Mouse (Mus musculus): ENCODE data around the gene Gm17334. TPM values are rescaled to one million over a fixed set of nuclear protein-coding genes. Genes with fewer than 3 reads are reported as not detected.

The Gm17334 gene
- polyA plus RNA-seq, 1 experiment from 2014 or later, result not detected

- peak within 1 kb of the TSS; percentile 72 for H3K4me3 ChIP-seq (ENCODE audit: low read depth, low read length)
- H3K36me3 ChIP-seq (ENCODE audit: control insufficient read depth, insufficient read depth, low read length), result no peaks in the 10 kb centered on the region
- DNase-seq (ENCODE audit: low spot score, missing footprints) (peak; percentile 98), ATAC-seq (ENCODE audit: low FRiP score) (peak; percentile 91)
- under 1% methylated on average over 40 of the region's 40 CpGs for WGBS
- no peaks in the 10 kb centered on the region for H3K9me3 ChIP-seq (ENCODE audit: control insufficient read depth, low read length)
- peak within 1 kb of the TSS; percentile 70 for H3K9ac ChIP-seq (ENCODE audit: low read length)
- peaks cover 12% of the 10 kb centered on the region for H3K27me3 ChIP-seq (ENCODE audit: control insufficient read depth, insufficient read depth, low read length)
- peak within 1 kb of the TSS; percentile 98 for H3K4me2 ChIP-seq
- H3K27ac ChIP-seq (ENCODE audit: low read depth, low read length), result no peak within 1 kb of the TSS
- H3K4me1 ChIP-seq (ENCODE audit: control insufficient read depth, insufficient read depth, low read length), result peaks cover 4% of the 10 kb centered on the region
Measured at GRCm38 (mm10) chr11:53769760-53770124, 3.2 kb downstream of the Gm17334 start, which contains the start of gene Irf1. Irf1 (plus strand) TSS chr11:53770014.

- Histone ChIP-seq H3K4me1 (ENCODE audit: control insufficient read depth, insufficient read depth, low read length) (peaks cover 4% of the 10 kb centered on the region), H3K36me3 (ENCODE audit: control insufficient read depth, insufficient read depth, low read length) (no peaks in the 10 kb centered on the region), H3K4me2 (peak overlapping the region; percentile 98), H3K27ac (ENCODE audit: low read depth, low read length) (no peak overlapping the region), H3K9ac (ENCODE audit: low read length) (no peak overlapping the region; the same call in 1 of the 2 replicates), H3K4me3 (ENCODE audit: low read depth, low read length) (no peak overlapping the region; the same call in 1 of the 2 replicates), H3K9me3 (ENCODE audit: control insufficient read depth, low read length) (no peaks in the 10 kb centered on the region), H3K27me3 (ENCODE audit: control insufficient read depth, insufficient read depth, low read length) (peaks cover 15% of the 10 kb centered on the region)
- DNase-seq (ENCODE audit: low spot score, missing footprints), result no peak
- ATAC-seq (ENCODE audit: low FRiP score), result no peak
- WGBS, result 57% methylated on average over 12 of the region's 12 CpGs
Measured at GRCm38 (mm10) chr11:53769185-53769576, 3.8 kb downstream of the Gm17334 start.

GRCm38 (mm10) chr11:53768422-53769184, 4.4 kb downstream of the Gm17334 start:
- H3K4me2 ChIP-seq, result no peak overlapping the region
- no peak for ATAC-seq (ENCODE audit: low FRiP score)
- WGBS, result 77% methylated on average over 13 of the region's 13 CpGs
- H3K27ac ChIP-seq (ENCODE audit: low read depth, low read length), result no peak overlapping the region
- H3K9me3 ChIP-seq (ENCODE audit: control insufficient read depth, low read length), result no peaks in the 10 kb centered on the region
- no peak overlapping the region for H3K9ac ChIP-seq (ENCODE audit: low read length)
- H3K4me3 ChIP-seq (ENCODE audit: low read depth, low read length), result no peak overlapping the region
- DNase-seq (ENCODE audit: low spot score, missing footprints), result no peak
- no peaks in the 10 kb centered on the region for H3K36me3 ChIP-seq (ENCODE audit: control insufficient read depth, insufficient read depth, low read length)
- peaks cover 15% of the 10 kb centered on the region for H3K27me3 ChIP-seq (ENCODE audit: control insufficient read depth, insufficient read depth, low read length)
- H3K4me1 ChIP-seq (ENCODE audit: control insufficient read depth, insufficient read depth, low read length), result peaks cover 9% of the 10 kb centered on the region

- H3K9me3 ChIP-seq (ENCODE audit: control insufficient read depth, low read length), result no peaks in the 10 kb centered on the region
- no peak overlapping the region for H3K9ac ChIP-seq (ENCODE audit: low read length)
- ATAC-seq (ENCODE audit: low FRiP score) (no peak), DNase-seq (ENCODE audit: low spot score, missing footprints) (no peak)
- H3K27me3 ChIP-seq (ENCODE audit: control insufficient read depth, insufficient read depth, low read length), result peaks cover 43% of the 10 kb centered on the region
- H3K4me1 ChIP-seq (ENCODE audit: control insufficient read depth, insufficient read depth, low read length), result peaks cover 17% of the 10 kb centered on the region
- H3K36me3 ChIP-seq (ENCODE audit: control insufficient read depth, insufficient read depth, low read length), result no peaks in the 10 kb centered on the region
- 43% methylated on average over 5 of the region's 5 CpGs for WGBS
- H3K27ac ChIP-seq (ENCODE audit: low read depth, low read length), result no peak overlapping the region
- no peak overlapping the region for H3K4me3 ChIP-seq (ENCODE audit: low read depth, low read length)
- no peak overlapping the region for H3K4me2 ChIP-seq
Measured at GRCm38 (mm10) chr11:53764581-53764980, 8.4 kb downstream of the Gm17334 start.

GRCm38 (mm10) chr11:53763496-53764140, 9.4 kb downstream of the Gm17334 start:
- no peaks in the 10 kb centered on the region for H3K9me3 ChIP-seq (ENCODE audit: control insufficient read depth, low read length)
- WGBS, result 4% methylated on average over 33 of the region's 33 CpGs
- H3K4me1 ChIP-seq (ENCODE audit: control insufficient read depth, insufficient read depth, low read length), result peaks cover 20% of the 10 kb centered on the region
- H3K36me3 ChIP-seq (ENCODE audit: control insufficient read depth, insufficient read depth, low read length), result no peaks in the 10 kb centered on the region
- DNase-seq (ENCODE audit: low spot score, missing footprints) (peak; percentile 95), ATAC-seq (ENCODE audit: low FRiP score) (peak; percentile 80)
- peak overlapping the region; percentile 64 for H3K9ac ChIP-seq (ENCODE audit: low read length)
- no peak overlapping the region for H3K27ac ChIP-seq (ENCODE audit: low read depth, low read length)
- H3K4me2 ChIP-seq, result peak overlapping the region; percentile 46
- peaks cover 35% of the 10 kb centered on the region for H3K27me3 ChIP-seq (ENCODE audit: control insufficient read depth, insufficient read depth, low read length)
- peak overlapping the region; percentile 23 for H3K4me3 ChIP-seq (ENCODE audit: low read depth, low read length)

GRCm38 (mm10) chr11:53762827-53763495, 10.0 kb downstream of the Gm17334 start:
- DNase-seq (ENCODE audit: low spot score, missing footprints) (peak; percentile 87), ATAC-seq (ENCODE audit: low FRiP score) (peak; percentile 25; the same call in 1 of the 2 replicates)
- H3K36me3 ChIP-seq (ENCODE audit: control insufficient read depth, insufficient read depth, low read length), result no peaks in the 10 kb centered on the region
- no peak overlapping the region for H3K27ac ChIP-seq (ENCODE audit: low read depth, low read length)
- peak overlapping the region; percentile 46 for H3K4me2 ChIP-seq
- WGBS, result 10% methylated on average over 23 of the region's 23 CpGs
- peaks cover 34% of the 10 kb centered on the region for H3K27me3 ChIP-seq (ENCODE audit: control insufficient read depth, insufficient read depth, low read length)
- H3K9ac ChIP-seq (ENCODE audit: low read length), result 0 out of 2 replicates have a peak overlapping the region, but pooled peaks have one; percentile 5
- H3K4me1 ChIP-seq (ENCODE audit: control insufficient read depth, insufficient read depth, low read length), result peaks cover 20% of the 10 kb centered on the region
- H3K9me3 ChIP-seq (ENCODE audit: control insufficient read depth, low read length), result no peaks in the 10 kb centered on the region
- H3K4me3 ChIP-seq (ENCODE audit: low read depth, low read length), result peak overlapping the region; percentile 23; the same call in 1 of the 2 replicates

- Histone ChIP-seq H3K27ac (ENCODE audit: low read depth, low read length) (no peak overlapping the region), H3K9me3 (ENCODE audit: control insufficient read depth, low read length) (no peaks in the 10 kb centered on the region), H3K4me3 (ENCODE audit: low read depth, low read length) (no peak overlapping the region), H3K36me3 (ENCODE audit: control insufficient read depth, insufficient read depth, low read length) (no peaks in the 10 kb centered on the region), H3K4me2 (no peak overlapping the region), H3K4me1 (ENCODE audit: control insufficient read depth, insufficient read depth, low read length) (peaks cover 20% of the 10 kb centered on the region), H3K9ac (ENCODE audit: low read length) (no peak overlapping the region), H3K27me3 (ENCODE audit: control insufficient read depth, insufficient read depth, low read length) (peaks cover 34% of the 10 kb centered on the region)
- DNase-seq (ENCODE audit: low spot score, missing footprints) (no peak), ATAC-seq (ENCODE audit: low FRiP score) (no peak)
- 62% methylated on average over 2 of the region's 2 CpGs for WGBS
Measured at GRCm38 (mm10) chr11:53762426-53762825, 10.6 kb downstream of the Gm17334 start.

- DNase-seq (ENCODE audit: low spot score, missing footprints) (no peak), ATAC-seq (ENCODE audit: low FRiP score) (no peak)
- Histone ChIP-seq H3K9ac (ENCODE audit: low read length) (no peak overlapping the region), H3K27me3 (ENCODE audit: control insufficient read depth, insufficient read depth, low read length) (peaks cover 34% of the 10 kb centered on the region), H3K9me3 (ENCODE audit: control insufficient read depth, low read length) (no peaks in the 10 kb centered on the region), H3K4me3 (ENCODE audit: low read depth, low read length) (no peak overlapping the region), H3K4me1 (ENCODE audit: control insufficient read depth, insufficient read depth, low read length) (peaks cover 20% of the 10 kb centered on the region), H3K27ac (ENCODE audit: low read depth, low read length) (no peak overlapping the region), H3K4me2 (no peak overlapping the region), H3K36me3 (ENCODE audit: control insufficient read depth, insufficient read depth, low read length) (no peaks in the 10 kb centered on the region)
- WGBS, result 65% methylated on average over 2 of the region's 2 CpGs
Measured at GRCm38 (mm10) chr11:53761822-53762221, 11.2 kb downstream of the Gm17334 start.

GRCm38 (mm10) chr11:53761284-53761683, 11.7 kb downstream of the Gm17334 start:
- WGBS, result 76% methylated on average over 5 of the region's 5 CpGs
- no peak overlapping the region for H3K4me3 ChIP-seq (ENCODE audit: low read depth, low read length)

More at GRCm38 (mm10) chr11:53761284-53761683, 11.7 kb downstream of the Gm17334 start:
- H3K4me2 ChIP-seq, result no peak overlapping the region
- DNase-seq (ENCODE audit: low spot score, missing footprints) (no peak), ATAC-seq (ENCODE audit: low FRiP score) (no peak)
- peaks cover 34% of the 10 kb centered on the region for H3K27me3 ChIP-seq (ENCODE audit: control insufficient read depth, insufficient read depth, low read length)
- H3K27ac ChIP-seq (ENCODE audit: low read depth, low read length), result no peak overlapping the region
- H3K9ac ChIP-seq (ENCODE audit: low read length), result no peak overlapping the region
- H3K36me3 ChIP-seq (ENCODE audit: control insufficient read depth, insufficient read depth, low read length), result no peaks in the 10 kb centered on the region
- H3K9me3 ChIP-seq (ENCODE audit: control insufficient read depth, low read length), result no peaks in the 10 kb centered on the region
- peaks cover 20% of the 10 kb centered on the region for H3K4me1 ChIP-seq (ENCODE audit: control insufficient read depth, insufficient read depth, low read length)

Measured in midbrain, embryonic 11.5 days (tissue).